Mouse (Mus musculus) stomach, embryonic 16.5 days (tissue): ENCODE data around the gene Ppp2r5a. TPM values are rescaled to one million over a fixed set of nuclear protein-coding genes. Genes with fewer than 3 reads are reported as not detected.

ENCODE experiments used
- ATAC-seq: fragments of 200-750 bp; cut with Nextera tagmentation; 2 replicates; pipeline ENCODE4 v1.8.0; 2017; ENCODE audit warnings: moderate number of reproducible peaks, moderate TSS enrichment; ENCODE audit not compliant: insufficient read depth, low FRiP score
- H3K27ac ChIP-seq: fragments of 300-500 bp; sonication (generic); 2 replicates; pipeline ENCODE4 v1.5.1; 2014; ENCODE audit warnings: low read length
- H3K27me3 ChIP-seq: fragments of 300-500 bp; sonication (generic); 2 replicates; pipeline ENCODE4 v1.6.1; 2014; ENCODE audit warnings: low read length, control low read depth, mixed read lengths; ENCODE audit not compliant: control insufficient read depth, insufficient read depth
- H3K36me3 ChIP-seq: fragments of 300-500 bp; sonication (generic); 2 replicates; pipeline ENCODE4 v1.6.1; 2014; ENCODE audit warnings: low read length; ENCODE audit not compliant: control insufficient read depth, insufficient read depth
- H3K4me1 ChIP-seq: fragments of 300-500 bp; sonication (generic); 2 replicates; pipeline ENCODE4 v1.6.1; 2014; ENCODE audit warnings: low read length, control low read depth, mixed read lengths; ENCODE audit not compliant: control insufficient read depth, insufficient read depth
- H3K4me2 ChIP-seq: fragments of 300-500 bp; sonication (generic); 2 replicates; pipeline ENCODE4 v1.6.1; 2014; ENCODE audit warnings: low read depth, low read length, mixed read lengths
- H3K4me3 ChIP-seq: fragments of 300-500 bp; sonication (generic); replicated peaks from 2 replicates; pipeline ENCODE4 v1.5.1; 2014; ENCODE audit warnings: mild to moderate bottlenecking, low read length
- H3K9ac ChIP-seq: fragments of 300-500 bp; sonication (generic); 2 replicates; pipeline ENCODE4 v1.6.1; 2014; ENCODE audit warnings: low read length
- H3K9me3 ChIP-seq: fragments of 300-500 bp; sonication (generic); replicated peaks from 2 replicates; pipeline ENCODE4 v1.6.1; 2016; ENCODE audit warnings: low read length, control low read depth; ENCODE audit not compliant: control insufficient read depth
- WGBS: fragments of 180-500 bp; shearing (Covaris S2); extraction: QIAGEN DNeasy Blood & Tissue Kit; methylation state at CpG from one replicate; pipeline ENCODE4 v1.1.7; 2014; 5-methylcytosine and 5-hydroxymethylcytosine counted together
- polyA plus RNA-seq: library from polyadenylated mRNA; unstranded; fragments of >200 nt; fragmentation: Nextera tagmentation; extraction: Ambion mirVana; gene quantifications from 2 replicates; pipeline ENCODE4 v1.2.1, GENCODE M21; 2015

Gene Ppp2r5a
- polyA plus RNA-seq, 1 experiment from 2014 or later: 14.7 TPM

GRCm38 (mm10) chr1:191421426-191421999 is 18.4 kb upstream of the Ppp2r5a start:
- 73% methylated on average over 1 of the region's 1 CpGs for WGBS
- no peak for ATAC-seq
- Histone ChIP-seq H3K4me2 (no peak overlapping the region), H3K27me3 (no peaks in the 10 kb centered on the region), H3K9me3 (no peaks in the 10 kb centered on the region), H3K4me1 (peaks cover 12% of the 10 kb centered on the region), H3K36me3 (no peaks in the 10 kb centered on the region), H3K9ac (no peak overlapping the region), H3K27ac (no peak overlapping the region), H3K4me3 (no peak overlapping the region)

GRCm38 (mm10) chr1:191420930-191421404 is 17.9 kb upstream of the Ppp2r5a start:
- no peak overlapping the region for H3K4me3 ChIP-seq
- H3K27me3 ChIP-seq: no peaks in the 10 kb centered on the region
- 45% methylated on average over 6 of the region's 6 CpGs for whole genome bisulfite sequencing
- no peak for ATAC-seq
- peak overlapping the region; percentile 43; the same call in 1 of the 2 replicates for H3K27ac ChIP-seq
- no peaks in the 10 kb centered on the region for H3K36me3 ChIP-seq
- no peak overlapping the region for H3K4me2 ChIP-seq
- H3K9me3 ChIP-seq: no peaks in the 10 kb centered on the region
- H3K9ac ChIP-seq: 0 out of 2 replicates have a peak overlapping the region, but pooled peaks have one; percentile 2
- H3K4me1 ChIP-seq: peaks cover 14% of the 10 kb centered on the region

- Histone ChIP-seq H3K27me3 (no peaks in the 10 kb centered on the region), H3K36me3 (no peaks in the 10 kb centered on the region), H3K4me3 (no peak overlapping the region), H3K4me1 (peaks cover 14% of the 10 kb centered on the region), H3K4me2 (0 out of 2 replicates have a peak overlapping the region, but pooled peaks have one; percentile 1), H3K27ac (peak overlapping the region; percentile 43; the same call in 1 of the 2 replicates), H3K9me3 (no peaks in the 10 kb centered on the region), H3K9ac (no peak overlapping the region)
- 21% methylated on average over 8 of the region's 8 CpGs for WGBS
- no peak for ATAC-seq
Measured at GRCm38 (mm10) chr1:191419991-191420751, 17.1 kb upstream of the Ppp2r5a start.

GRCm38 (mm10) chr1:191419421-191419820 is 16.3 kb upstream of the Ppp2r5a start:
- ATAC-seq: no peak

DNA sequence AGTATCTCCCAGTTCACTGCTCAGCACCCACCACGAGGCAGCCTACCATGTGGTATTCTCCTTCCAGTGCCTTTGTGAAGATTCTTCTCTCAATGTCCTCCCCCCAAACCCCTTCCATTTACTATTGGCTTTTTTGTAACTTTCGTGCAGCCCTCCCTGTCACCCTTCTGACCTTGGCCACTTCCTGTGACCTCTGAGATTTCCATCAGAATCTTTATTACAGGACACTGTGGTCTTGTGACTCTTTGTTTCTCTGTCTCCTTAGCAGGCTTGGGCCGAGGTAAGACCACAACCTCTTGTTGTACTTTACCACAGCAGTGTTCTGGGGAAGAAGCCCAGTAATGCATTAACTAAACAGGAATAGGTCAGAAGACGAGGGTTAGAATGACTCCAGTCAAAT is 15.9 kb upstream of the Ppp2r5a start:
- no peaks in the 10 kb centered on the region for H3K36me3 ChIP-seq
- no peak overlapping the region for H3K9ac ChIP-seq
- no peaks in the 10 kb centered on the region for H3K9me3 ChIP-seq
- no peaks in the 10 kb centered on the region for H3K27me3 ChIP-seq
- H3K27ac ChIP-seq: no peak overlapping the region
- H3K4me1 ChIP-seq: peaks cover 14% of the 10 kb centered on the region
- H3K4me3 ChIP-seq: no peak overlapping the region
- no peak for ATAC-seq
- WGBS: 65% methylated on average over 4 of the region's 4 CpGs
- H3K4me2 ChIP-seq: no peak overlapping the region

More at GRCm38 (mm10) chr1:191419421-191419820, 16.3 kb upstream of the Ppp2r5a start:
- no peaks in the 10 kb centered on the region for H3K9me3 ChIP-seq
- no peak overlapping the region for H3K27ac ChIP-seq
- H3K27me3 ChIP-seq: no peaks in the 10 kb centered on the region
- 53% methylated on average over 6 of the region's 6 CpGs for WGBS
- H3K36me3 ChIP-seq: no peaks in the 10 kb centered on the region
- H3K4me3 ChIP-seq: no peak overlapping the region
- no peak overlapping the region for H3K9ac ChIP-seq
- H3K4me2 ChIP-seq: no peak overlapping the region
- peaks cover 14% of the 10 kb centered on the region for H3K4me1 ChIP-seq

DNA sequence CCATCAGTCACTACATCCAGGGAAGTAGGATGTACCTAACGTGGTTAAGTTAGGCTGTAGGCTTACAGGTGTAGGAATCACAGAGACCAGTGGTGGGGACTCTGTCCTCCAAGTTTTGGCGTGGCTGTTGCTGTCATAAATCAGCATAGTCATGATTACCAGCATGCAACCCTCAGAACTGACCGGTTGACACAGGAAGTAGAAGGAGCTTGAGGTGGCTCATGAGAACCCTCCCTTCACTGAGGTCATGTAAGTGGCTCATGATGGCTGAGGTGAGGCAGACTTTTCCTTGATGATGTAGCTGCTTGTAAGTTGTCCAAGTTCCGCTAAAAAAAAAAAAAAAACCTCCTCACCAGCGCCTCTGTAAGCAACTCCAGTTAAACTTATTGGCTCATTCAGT is 14.0 kb upstream of the Ppp2r5a start:
- H3K9me3 ChIP-seq: no peaks in the 10 kb centered on the region
- no peak overlapping the region for H3K4me3 ChIP-seq
- H3K27me3 ChIP-seq: no peaks in the 10 kb centered on the region
- no peak for ATAC-seq
- 55% methylated on average over 5 of the region's 5 CpGs for WGBS
- H3K4me1 ChIP-seq: peaks cover 14% of the 10 kb centered on the region
- H3K36me3 ChIP-seq: no peaks in the 10 kb centered on the region
- H3K9ac ChIP-seq: no peak overlapping the region
- H3K27ac ChIP-seq: no peak overlapping the region
- H3K4me2 ChIP-seq: no peak overlapping the region

DNA sequence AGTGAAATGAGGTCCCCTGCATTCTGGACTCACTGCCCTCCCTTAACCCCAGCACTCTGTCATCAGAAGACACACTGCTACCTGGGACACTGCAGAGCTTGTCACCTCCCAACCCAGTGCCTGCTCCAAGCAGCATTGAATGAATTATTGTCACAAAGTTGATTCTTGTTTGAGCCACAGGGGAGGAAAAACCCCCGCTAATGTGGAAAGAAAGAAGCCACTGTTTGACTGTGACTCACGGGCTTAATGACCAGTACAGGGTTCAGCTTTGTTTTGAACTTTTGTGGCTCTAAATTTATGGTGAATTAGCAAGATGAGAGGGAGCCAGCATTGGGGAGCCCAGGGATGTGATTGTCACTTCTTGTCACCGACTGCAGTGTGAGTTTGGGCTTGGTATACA is 13.5 kb upstream of the Ppp2r5a start:
- Histone ChIP-seq H3K4me1 (peaks cover 14% of the 10 kb centered on the region), H3K9me3 (no peaks in the 10 kb centered on the region), H3K36me3 (no peaks in the 10 kb centered on the region), H3K27me3 (no peaks in the 10 kb centered on the region), H3K27ac (no peak overlapping the region), H3K4me3 (no peak overlapping the region), H3K4me2 (no peak overlapping the region), H3K9ac (no peak overlapping the region)
- no peak; the same call in 1 of the 2 replicates for ATAC-seq
- WGBS: 33% methylated on average over 3 of the region's 3 CpGs

DNA sequence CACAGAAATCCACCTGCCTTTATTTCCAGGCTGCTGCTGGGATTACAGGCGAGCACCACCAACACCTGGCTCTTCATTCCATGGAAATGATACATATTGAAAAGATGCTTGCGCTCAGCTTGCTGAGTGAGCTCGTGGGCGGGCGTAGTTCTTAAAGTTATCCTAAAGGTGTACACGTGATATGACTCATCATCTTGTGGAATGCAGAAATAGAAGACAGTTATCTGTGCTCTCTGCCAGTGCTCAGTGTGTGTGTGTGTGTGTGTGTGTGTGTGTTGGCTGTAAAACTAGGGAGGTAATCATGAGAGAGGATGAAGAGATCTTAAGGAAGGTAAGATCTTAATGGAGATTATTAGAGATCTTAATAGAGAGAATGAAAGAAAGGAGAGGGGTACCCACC is 11.4 kb upstream of the Ppp2r5a start:
- Histone ChIP-seq H3K4me3 (no peak overlapping the region), H3K27ac (no peak overlapping the region), H3K9ac (no peak overlapping the region), H3K9me3 (no peaks in the 10 kb centered on the region), H3K27me3 (no peaks in the 10 kb centered on the region; the same call in 1 of the 2 replicates), H3K4me1 (peaks cover 4% of the 10 kb centered on the region; the same call in 1 of the 2 replicates), H3K4me2 (no peak overlapping the region), H3K36me3 (no peaks in the 10 kb centered on the region)
- ATAC-seq: no peak
- 68% methylated on average over 6 of the region's 6 CpGs for WGBS

DNA sequence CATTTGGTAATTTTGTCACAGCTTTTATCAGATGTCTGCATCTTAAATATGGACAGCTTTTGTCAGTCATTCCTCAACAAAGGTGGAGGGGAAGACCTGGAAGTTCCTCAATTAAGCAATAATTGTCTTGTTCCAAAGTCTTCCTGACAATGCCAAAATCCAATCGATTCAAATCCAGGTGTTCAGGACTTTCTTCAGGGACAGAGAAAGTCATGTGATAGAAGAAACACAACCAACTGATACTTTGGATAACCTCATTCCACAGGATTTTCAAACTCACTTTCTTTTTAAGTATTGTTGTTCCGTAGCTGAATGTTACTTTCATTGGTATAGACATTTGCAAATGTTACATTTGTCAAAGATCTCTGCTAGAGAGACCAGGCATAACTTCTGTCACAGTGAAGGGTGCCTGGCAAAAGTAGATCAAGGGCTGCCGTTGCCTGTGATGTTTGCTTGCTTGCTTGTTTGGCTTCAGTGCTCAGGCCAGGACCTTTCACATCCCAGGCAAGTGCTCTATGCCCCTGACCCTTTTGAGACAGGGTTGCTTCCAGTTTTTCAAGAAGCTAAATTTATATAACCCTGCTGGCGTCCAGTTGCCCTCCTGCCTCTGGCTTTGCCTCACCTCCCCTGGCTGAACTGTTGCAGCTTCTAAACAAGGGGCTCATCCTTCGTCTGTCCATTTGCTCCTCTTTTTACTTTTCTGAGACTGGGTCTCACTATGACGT is 10.8 kb upstream of the Ppp2r5a start:
- 47% methylated on average over 6 of the region's 6 CpGs for WGBS

More for the DNA sequence above, 10.8 kb upstream of the Ppp2r5a start:
- Histone ChIP-seq H3K9me3 (no peaks in the 10 kb centered on the region), H3K4me3 (no peak overlapping the region), H3K4me1 (peaks cover 4% of the 10 kb centered on the region; the same call in 1 of the 2 replicates), H3K9ac (no peak overlapping the region), H3K27me3 (no peaks in the 10 kb centered on the region; the same call in 1 of the 2 replicates), H3K27ac (no peak overlapping the region), H3K4me2 (no peak overlapping the region), H3K36me3 (no peaks in the 10 kb centered on the region)
- no peak for ATAC-seq
